Mouse (Mus musculus) hindbrain, postnatal 0 days (tissue): ENCODE measurements at regions not wholly inside any gene's neighbourhood (a gene's known extent, or its start where the extent isn't known, plus 50 kb on each side); places are given as distances from the start of the nearest gene placed in this dataset.

Experiments used
- ATAC-seq: fragments of 200-750 bp; cut with Nextera tagmentation; 2 replicates; pipeline ENCODE4 v1.8.0; 2017; ENCODE audit warnings: mild to moderate bottlenecking, moderate TSS enrichment, moderate library complexity
- DNase-seq: peaks from one replicate; pipeline ENCODE4 v3.0.0-alpha.2; 2015; ENCODE audit warnings: low spot score
- H3K27ac ChIP-seq: fragments of 300-500 bp; sonication (generic); 2 replicates; pipeline ENCODE4 v1.5.1; 2014; ENCODE audit warnings: mild to moderate bottlenecking
- H3K27me3 ChIP-seq: fragments of 300-500 bp; sonication (generic); 2 replicates; pipeline ENCODE4 v1.6.1; 2014; ENCODE audit warnings: low read length, mixed read lengths; ENCODE audit not compliant: insufficient read depth
- H3K36me3 ChIP-seq: fragments of 300-500 bp; sonication (generic); 2 replicates; pipeline ENCODE4 v1.6.1; 2014; ENCODE audit warnings: low read length, mixed read lengths; ENCODE audit not compliant: insufficient read depth
- H3K4me1 ChIP-seq: fragments of 300-500 bp; sonication (generic); 2 replicates; pipeline ENCODE4 v1.6.1; 2014; ENCODE audit warnings: antibody characterized with exemption, low read length, mixed read lengths; ENCODE audit not compliant: insufficient read depth
- H3K4me2 ChIP-seq: fragments of 300-500 bp; sonication (generic); 2 replicates; pipeline ENCODE4 v1.6.1; 2014; ENCODE audit warnings: low read depth, mild to moderate bottlenecking, low read length, moderate library complexity, mixed read lengths
- H3K4me3 ChIP-seq: fragments of 300-500 bp; sonication (generic); 2 replicates; pipeline ENCODE4 v1.5.1; 2014; ENCODE audit warnings: low read length
- H3K9ac ChIP-seq: fragments of 300-500 bp; sonication (generic); replicated peaks from 2 replicates; pipeline ENCODE4 v1.6.1; 2014; ENCODE audit warnings: mild to moderate bottlenecking, low read length, moderate library complexity, mixed read lengths
- H3K9me3 ChIP-seq: fragments of 300-500 bp; sonication (generic); 2 replicates; pipeline ENCODE4 v1.6.1; 2016; ENCODE audit warnings: low read length, mixed read lengths
- CTCF ChIP-seq: IDR thresholded peaks from 2 replicates; pipeline ENCODE4 v1.5.1; 2016; ENCODE audit warnings: antibody characterized with exemption, control low read depth, low read depth
- WGBS: fragments of 180-500 bp; shearing (Covaris S2); extraction: QIAGEN DNeasy Blood & Tissue Kit; methylation state at CpG from one replicate; pipeline ENCODE4 v1.1.7; 2014; 5-methylcytosine and 5-hydroxymethylcytosine counted together

DNA sequence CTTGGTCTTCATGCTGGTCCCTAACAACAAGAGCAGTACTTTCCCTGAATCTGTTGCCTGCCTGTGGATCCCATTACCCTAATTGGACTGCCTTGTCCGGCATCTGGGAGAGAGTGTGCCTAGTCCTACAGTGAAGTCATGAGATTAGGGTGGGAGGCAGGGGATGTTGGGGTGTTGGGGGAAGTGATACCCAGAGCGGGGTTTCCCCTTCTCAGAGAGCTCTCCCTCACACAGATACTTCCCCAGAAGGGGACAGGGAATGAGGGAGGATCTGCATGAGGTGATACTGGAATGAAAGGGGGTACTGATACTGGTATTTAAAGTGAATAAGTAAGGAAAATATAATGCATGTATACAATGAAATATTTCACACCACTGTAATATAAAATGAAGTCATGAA is 270.1 kb downstream of the Gm21750 start:
- 76% methylated on average over 2 of the region's 2 CpGs for WGBS
- no peak overlapping the region for H3K27ac ChIP-seq
- ATAC-seq = no peak

DNA sequence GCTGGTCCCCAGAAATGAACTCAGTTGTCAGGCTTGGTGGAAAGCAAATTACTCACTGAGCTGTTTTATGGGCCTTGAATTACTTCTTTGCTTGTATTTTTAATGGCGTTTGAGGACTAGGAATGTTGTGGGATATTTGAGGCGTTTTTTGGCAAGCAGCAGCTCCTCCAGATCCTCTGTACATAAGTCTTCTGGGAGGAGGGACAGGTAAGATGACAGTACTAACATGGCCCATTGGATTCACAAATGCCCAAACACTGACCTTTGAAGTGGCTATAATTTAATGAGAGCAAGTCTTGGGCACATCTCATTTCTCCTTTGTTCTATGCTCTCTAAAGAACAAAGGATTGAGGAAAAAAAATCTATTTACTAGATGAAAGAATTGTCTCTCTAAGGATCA is 286.3 kb downstream of the Gm21750 start:
- Histone ChIP-seq H3K27ac (no peak overlapping the region), H3K4me1 (no peaks in the 10 kb centered on the region), H3K27me3 (no peaks in the 10 kb centered on the region), H3K4me3 (no peak overlapping the region), H3K4me2 (no peak overlapping the region), H3K36me3 (no peaks in the 10 kb centered on the region), H3K9ac (no peak overlapping the region), H3K9me3 (no peaks in the 10 kb centered on the region)
- WGBS = 77% methylated on average over 2 of the region's 2 CpGs
- DNase-seq = no peak
- ATAC-seq = no peak
- TF ChIP-seq CTCF = no peak

More for the DNA sequence above, 270.1 kb downstream of the Gm21750 start:
- Histone ChIP-seq H3K4me3 (no peak overlapping the region), H3K9me3 (no peaks in the 10 kb centered on the region), H3K4me2 (no peak overlapping the region), H3K9ac (no peak overlapping the region), H3K27me3 (no peaks in the 10 kb centered on the region), H3K4me1 (no peaks in the 10 kb centered on the region), H3K36me3 (no peaks in the 10 kb centered on the region)
- no peak for DNase-seq
- no peak for TF ChIP-seq CTCF

DNA sequence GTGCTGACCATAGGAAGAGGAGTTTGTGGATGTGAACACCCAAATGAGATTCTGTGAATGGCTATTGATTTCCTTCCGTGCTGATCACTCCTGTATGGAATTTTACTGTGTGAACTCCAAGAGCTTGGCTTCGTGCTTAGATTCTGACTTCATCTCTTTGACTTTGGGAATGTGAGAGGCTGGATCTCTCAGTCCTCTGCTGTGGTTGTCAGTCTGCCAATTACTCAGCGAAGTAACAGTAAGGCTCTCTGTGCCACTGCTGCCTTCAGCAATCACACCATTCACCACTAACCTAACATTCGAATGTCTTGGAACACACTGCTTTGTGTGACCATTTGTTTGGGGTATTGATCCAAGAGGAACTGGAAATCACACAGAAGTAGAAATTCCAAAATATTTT is 291.5 kb downstream of the Gm21750 start:
- no peaks in the 10 kb centered on the region for H3K9me3 ChIP-seq
- H3K27me3 ChIP-seq = no peaks in the 10 kb centered on the region
- peak; percentile 31 for DNase-seq
- no peaks in the 10 kb centered on the region for H3K4me1 ChIP-seq
- H3K36me3 ChIP-seq = no peaks in the 10 kb centered on the region
- no peak overlapping the region for H3K4me3 ChIP-seq
- ATAC-seq = no peak
- H3K9ac ChIP-seq = no peak overlapping the region
- TF ChIP-seq CTCF = no peak
- no peak overlapping the region for H3K4me2 ChIP-seq
- no peak overlapping the region for H3K27ac ChIP-seq
- WGBS = 64% methylated on average over 4 of the region's 4 CpGs

DNA sequence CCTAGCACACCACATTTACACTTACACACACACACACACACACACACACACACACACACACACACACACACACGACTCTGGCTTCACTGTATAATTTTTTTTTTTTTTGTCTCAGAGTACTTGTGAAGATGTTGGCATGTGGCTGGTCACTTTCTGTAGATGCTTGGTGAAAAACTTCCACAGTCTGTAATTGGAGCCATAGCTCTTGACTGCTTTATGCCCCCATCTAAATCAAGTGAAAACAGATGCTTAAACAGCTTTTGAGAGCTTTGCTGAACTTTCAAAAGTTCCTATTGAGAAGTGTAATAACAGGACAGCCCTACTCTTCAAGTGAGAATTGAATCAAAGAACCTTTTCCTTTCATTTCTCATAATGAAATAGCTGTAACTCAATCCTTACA is 317.7 kb downstream of the Gm21750 start:
- Histone ChIP-seq H3K9me3 (no peaks in the 10 kb centered on the region), H3K4me3 (no peak overlapping the region), H3K27me3 (no peaks in the 10 kb centered on the region), H3K36me3 (no peaks in the 10 kb centered on the region), H3K27ac (no peak overlapping the region), H3K4me1 (no peaks in the 10 kb centered on the region), H3K4me2 (no peak overlapping the region), H3K9ac (no peak overlapping the region)
- 69% methylated on average over 1 of the region's 1 CpGs for WGBS
- no peak for TF ChIP-seq CTCF
- DNase-seq (no peak), ATAC-seq (no peak)

DNA sequence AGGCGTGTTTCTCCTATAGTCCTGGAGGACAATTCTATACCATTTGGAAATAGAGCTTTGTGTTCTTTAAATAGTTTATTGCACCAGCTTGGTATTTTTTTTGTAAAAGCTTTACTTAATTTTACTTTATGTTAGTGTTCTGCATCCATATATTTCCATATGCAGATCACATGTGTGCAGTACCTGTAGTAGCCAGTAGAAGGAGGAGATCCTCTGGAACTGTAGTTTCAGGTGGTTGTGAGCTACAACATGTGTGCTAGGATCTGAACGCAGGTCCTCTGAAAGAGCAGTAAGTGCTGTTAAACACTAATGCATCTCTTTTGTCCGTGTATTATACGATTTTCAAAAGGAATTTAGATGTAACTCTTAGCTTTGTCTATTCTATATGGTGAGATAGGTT is 335.2 kb downstream of the Gm21750 start:
- no peak overlapping the region for H3K27ac ChIP-seq
- H3K9me3 ChIP-seq = no peaks in the 10 kb centered on the region
- 94% methylated on average over 4 of the region's 4 CpGs for WGBS
- H3K4me1 ChIP-seq = no peaks in the 10 kb centered on the region
- no peak overlapping the region for H3K9ac ChIP-seq
- no peak overlapping the region for H3K4me3 ChIP-seq
- DNase-seq (no peak), ATAC-seq (no peak)
- TF ChIP-seq CTCF = no peak
- no peak overlapping the region for H3K4me2 ChIP-seq
- H3K36me3 ChIP-seq = no peaks in the 10 kb centered on the region
- no peaks in the 10 kb centered on the region for H3K27me3 ChIP-seq

DNA sequence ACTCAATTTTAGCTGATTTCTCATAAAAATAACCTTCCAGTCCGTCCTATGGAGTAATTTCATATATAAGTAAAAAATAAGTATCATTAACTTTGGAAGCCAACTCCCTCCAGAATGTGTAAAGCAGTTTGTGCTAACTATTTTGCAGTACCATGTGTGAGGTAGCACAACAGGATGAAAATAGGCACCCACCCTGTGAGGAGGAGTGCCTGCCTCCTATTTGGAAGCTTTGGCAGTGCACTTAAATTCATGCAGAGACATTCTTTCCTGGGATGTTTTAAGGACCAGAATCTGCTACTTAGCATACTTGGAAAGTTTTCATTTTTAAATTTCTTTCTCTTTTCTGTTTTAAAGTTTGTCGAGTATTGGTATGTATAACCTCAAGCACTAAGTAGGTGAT is 336.8 kb downstream of the Gm21750 start:
- Histone ChIP-seq H3K36me3 (no peaks in the 10 kb centered on the region), H3K9me3 (no peaks in the 10 kb centered on the region), H3K4me2 (no peak overlapping the region), H3K9ac (no peak overlapping the region), H3K4me3 (no peak overlapping the region), H3K27ac (no peak overlapping the region), H3K27me3 (no peaks in the 10 kb centered on the region), H3K4me1 (no peaks in the 10 kb centered on the region)
- 88% methylated on average over 2 of the region's 2 CpGs for WGBS
- no peak for TF ChIP-seq CTCF
- DNase-seq (no peak), ATAC-seq (no peak)

DNA sequence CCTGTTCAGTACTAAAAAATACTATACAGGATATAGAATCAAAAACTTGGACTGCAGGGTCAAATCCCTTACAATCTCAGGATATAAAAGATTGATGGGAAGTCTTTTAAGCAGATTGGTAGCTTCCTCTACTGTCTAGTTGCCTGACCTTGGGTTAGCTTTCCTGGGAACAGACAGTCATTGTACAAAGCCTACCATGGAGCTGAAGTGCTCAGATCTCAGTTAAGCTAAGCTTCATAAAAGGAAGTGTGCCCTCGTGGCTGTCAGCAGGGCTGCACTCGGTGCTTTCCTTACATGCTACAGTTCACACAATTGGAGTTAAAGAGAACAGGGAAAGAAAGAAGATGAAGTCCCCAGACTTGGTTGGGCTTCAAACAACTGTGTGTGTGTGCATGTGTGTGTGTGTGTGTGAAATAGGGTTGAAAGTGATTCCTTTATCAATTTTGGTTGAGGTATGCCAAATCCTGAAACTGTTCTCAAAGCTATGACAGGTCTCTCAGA is 338.4 kb downstream of the Gm21750 start:
- no peaks in the 10 kb centered on the region for H3K27me3 ChIP-seq
- H3K4me2 ChIP-seq = no peak overlapping the region
- H3K9ac ChIP-seq = no peak overlapping the region
- no peak overlapping the region for H3K4me3 ChIP-seq
- no peak for DNase-seq
- no peak overlapping the region for H3K27ac ChIP-seq
- TF ChIP-seq CTCF = no peak
- H3K9me3 ChIP-seq = no peaks in the 10 kb centered on the region
- ATAC-seq = no peak
- no peaks in the 10 kb centered on the region for H3K36me3 ChIP-seq
- 47% methylated on average over 2 of the region's 2 CpGs for WGBS
- no peaks in the 10 kb centered on the region for H3K4me1 ChIP-seq
